Mouse (Mus musculus) megakaryocyte, embryonic 14.5 days (primary cell): Measurements from ENCODE around the gene Tcf25. TPM values are rescaled to one million over a fixed set of nuclear protein-coding genes. Genes with fewer than 3 reads are reported as not detected.
"Not testable (repeated sequence)": the region's sequence is repeated elsewhere in the genome, so short reads cannot be mapped to it uniquely, and the experiment has no call there.

ENCODE experiments used
- H3K27me3 ChIP-seq: replicated peaks from 2 replicates; pipeline ENCODE3; 2012; ENCODE audit warnings: inconsistent platforms
- H3K36me3 ChIP-seq: replicated peaks from 2 replicates; pipeline ENCODE3; 2012; ENCODE audit warnings: low read length, inconsistent platforms, mixed read lengths
- H3K4me1 ChIP-seq: 2 replicates; pipeline ENCODE4 v1.6.1; 2012; ENCODE audit warnings: inconsistent platforms
- H3K4me3 ChIP-seq: replicated peaks from 2 replicates; pipeline ENCODE3; 2012; ENCODE audit warnings: moderate library complexity, mild to moderate bottlenecking, inconsistent platforms
- H3K9me3 ChIP-seq: 2 replicates; pipeline ENCODE4 v1.6.1; 2012; ENCODE audit warnings: inconsistent platforms
- FLI1 ChIP-seq: IDR thresholded peaks from 2 replicates; pipeline ENCODE4 v1.6.1; 2012; ENCODE audit warnings: low read length, inconsistent platforms, mixed read lengths
- GATA1 ChIP-seq: IDR thresholded peaks from 3 replicates; pipeline ENCODE4 v1.6.1; 2012; ENCODE audit warnings: mixed read lengths, low read length, inconsistent platforms, borderline replicate concordance
- polyA plus RNA-seq: library from polyadenylated mRNA; stranded (reverse); fragments of >175 nt; gene quantifications from 2 replicates; pipeline ENCODE4 v1.2.3, GENCODE M21; 2012; ENCODE audit warnings: low replicate concordance; ENCODE audit not compliant: insufficient read depth

Gene Tcf25
- polyA plus RNA-seq, 1 experiment, result 108 TPM

DNA sequence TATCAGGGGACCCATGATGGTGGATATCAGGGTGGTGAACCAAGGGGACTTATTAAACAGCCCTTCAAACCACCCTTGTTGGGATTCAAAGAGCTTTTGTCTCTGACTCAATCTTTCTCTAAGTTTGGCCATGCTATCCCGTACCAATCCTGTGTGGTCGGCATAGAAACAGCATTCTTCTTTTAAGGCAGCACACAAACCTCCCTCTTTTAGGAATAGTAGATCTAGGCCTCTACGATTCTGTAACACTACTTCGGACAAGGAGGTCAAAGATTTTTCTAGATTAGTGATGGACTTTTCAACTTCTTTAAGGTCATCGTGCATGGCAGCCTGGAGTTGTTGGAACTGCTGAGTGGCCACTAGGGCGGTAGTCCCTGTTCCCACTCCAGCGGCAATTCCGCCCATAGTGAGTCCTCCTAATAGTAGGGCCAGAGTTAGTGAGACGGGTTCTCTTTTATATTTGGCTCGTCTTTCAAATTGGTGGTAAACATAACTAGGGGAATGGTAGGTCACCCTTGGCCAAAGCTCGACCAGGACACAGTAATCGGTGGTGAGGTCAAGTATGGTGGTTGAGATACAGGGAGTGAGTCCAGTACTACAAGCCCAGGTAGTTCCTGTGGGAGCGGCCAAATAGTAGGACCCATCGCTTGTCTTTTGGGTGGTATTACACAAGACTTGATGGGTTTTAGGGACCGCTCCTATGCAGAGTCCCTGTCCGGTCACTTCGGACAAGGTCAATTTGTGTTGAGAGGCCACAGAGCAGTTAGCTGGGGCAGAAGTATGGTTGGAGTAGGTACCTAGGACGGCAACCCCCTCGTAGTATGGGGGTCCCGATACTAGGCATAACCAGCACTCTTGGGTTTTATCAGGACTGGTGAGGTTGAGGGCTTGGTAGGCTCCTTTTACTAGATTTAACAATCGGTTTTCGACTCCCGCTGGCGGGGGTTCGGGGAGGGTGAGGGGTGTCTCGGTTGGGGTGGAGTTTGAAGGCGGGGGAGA lies 53.3 kb downstream of the Tcf25 start:
- peaks cover 53% of the 10 kb centered on the region for H3K9me3 ChIP-seq

DNA sequence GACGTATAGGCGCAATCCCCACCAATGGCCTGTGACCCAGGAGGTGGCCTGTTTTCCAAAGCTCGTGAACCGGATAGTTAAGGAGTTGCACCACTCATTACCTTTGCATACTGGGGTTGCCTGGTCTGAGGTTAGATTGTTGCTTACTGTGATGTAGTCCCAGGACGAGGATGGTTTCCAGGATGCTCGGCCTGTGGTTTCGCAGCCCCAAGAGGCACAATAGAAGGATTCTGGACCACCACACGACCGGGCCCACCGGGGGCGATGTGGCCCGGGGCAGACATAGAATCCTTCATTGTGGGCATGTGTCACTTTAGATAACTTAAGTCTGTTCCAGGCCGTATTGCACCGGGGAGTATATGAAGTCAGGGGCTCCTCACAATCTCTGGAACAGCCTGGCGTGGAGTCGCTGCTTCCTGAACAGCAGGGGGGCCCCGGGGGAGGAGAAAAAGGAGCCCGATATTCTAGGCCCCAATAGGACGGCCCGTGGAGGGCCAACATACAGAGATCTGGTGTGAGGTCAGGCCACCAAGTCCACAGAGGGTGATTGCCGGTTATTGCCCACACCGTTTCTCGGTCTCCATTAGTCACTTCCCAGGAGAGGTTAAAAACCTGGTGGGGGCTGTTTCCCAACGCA lies 54.2 kb downstream of the Tcf25 start:
- peaks cover 5% of the 10 kb centered on the region for H3K4me1 ChIP-seq
- peaks cover 22% of the 10 kb centered on the region for H3K36me3 ChIP-seq
- TF ChIP-seq FLI1, result no peak
- no peak for TF ChIP-seq GATA1
- peaks cover 11% of the 10 kb centered on the region for H3K27me3 ChIP-seq
- peaks cover 63% of the 10 kb centered on the region for H3K9me3 ChIP-seq
- H3K4me3 ChIP-seq, result peak overlapping the region; percentile 9

More for the DNA sequence above, 53.3 kb downstream of the Tcf25 start:
- Histone ChIP-seq H3K27me3 (peaks cover 16% of the 10 kb centered on the region), H3K4me3 (no peak overlapping the region), H3K36me3 (peaks cover 22% of the 10 kb centered on the region), H3K4me1 (peaks cover 15% of the 10 kb centered on the region)
- no peak for TF ChIP-seq FLI1
- TF ChIP-seq GATA1, result no peak

DNA sequence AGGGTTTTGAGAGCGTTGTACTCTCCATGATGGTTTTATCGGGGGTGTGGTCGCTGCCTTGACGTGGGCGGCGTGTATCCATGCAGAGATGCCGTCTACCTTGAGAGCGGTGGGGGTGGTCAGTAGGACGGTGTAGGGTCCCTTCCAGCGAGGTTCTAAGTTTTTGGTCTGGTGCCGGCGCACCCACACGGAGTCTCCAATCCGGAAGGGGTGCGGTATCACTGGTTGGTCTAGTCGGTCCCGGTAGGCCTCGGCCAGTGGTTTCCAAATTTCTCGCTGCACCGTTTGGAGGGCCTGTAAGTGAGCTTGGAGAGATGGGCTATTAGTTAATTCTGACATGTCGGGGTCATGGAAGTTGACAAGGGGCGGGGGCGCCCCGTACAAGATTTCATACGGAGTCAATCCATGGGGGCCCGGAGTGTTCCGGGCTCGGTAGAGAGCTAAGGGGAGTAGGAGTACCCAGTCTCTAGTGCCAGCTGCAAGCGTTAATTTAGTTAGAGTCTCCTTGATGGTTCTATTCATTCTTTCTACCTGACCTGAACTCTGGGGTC lies 54.9 kb downstream of the Tcf25 start:
- peaks cover 22% of the 10 kb centered on the region for H3K36me3 ChIP-seq
- TF ChIP-seq FLI1 (no peak), GATA1 (no peak)
- H3K9me3 ChIP-seq, result peaks cover 69% of the 10 kb centered on the region
- peaks cover 2% of the 10 kb centered on the region; the same call in 1 of the 2 replicates for H3K4me1 ChIP-seq
- peaks cover 6% of the 10 kb centered on the region for H3K27me3 ChIP-seq
- peak overlapping the region; percentile 33 for H3K4me3 ChIP-seq

DNA sequence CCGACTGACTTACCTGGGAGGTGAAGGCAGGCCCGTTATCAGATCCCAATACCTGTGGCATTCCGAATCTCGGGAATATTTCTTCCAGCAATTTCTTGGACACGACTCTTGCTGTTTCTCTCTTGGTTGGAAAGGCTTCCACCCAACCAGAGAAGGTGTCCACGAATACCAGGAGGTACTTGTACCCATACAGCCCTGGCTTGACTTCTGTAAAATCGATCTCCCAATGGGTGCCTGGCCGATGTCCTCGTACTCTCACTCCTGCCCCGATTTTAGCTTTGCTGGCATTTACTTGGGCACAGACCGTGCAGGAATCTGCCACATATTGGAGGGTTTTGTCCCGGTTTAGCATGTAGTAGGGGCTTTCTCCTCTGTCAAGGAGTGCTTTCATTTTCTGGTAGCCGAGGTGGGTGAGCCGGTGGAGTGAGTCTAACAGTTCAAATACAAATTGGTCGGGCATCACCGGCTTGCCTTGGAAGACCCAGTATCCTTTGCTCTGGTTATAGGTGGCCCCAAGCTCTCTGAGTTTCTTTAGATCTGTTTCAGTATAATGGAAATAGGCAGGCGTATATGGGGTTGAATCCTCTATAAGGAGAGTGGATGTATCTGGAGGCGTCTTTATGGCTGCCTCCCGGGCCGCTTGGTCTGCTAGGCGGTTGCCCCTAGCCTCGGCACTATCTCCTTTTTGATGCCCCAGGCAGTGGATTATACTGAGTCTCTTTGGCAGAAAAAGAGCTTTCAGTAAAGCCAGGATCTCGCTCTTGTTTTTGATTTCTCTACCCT lies 55.6 kb downstream of the Tcf25 start:
- no peaks in the 10 kb centered on the region for H3K4me1 ChIP-seq
- peaks cover 4% of the 10 kb centered on the region for H3K27me3 ChIP-seq
- H3K36me3 ChIP-seq, result peaks cover 22% of the 10 kb centered on the region
- no peak overlapping the region for H3K4me3 ChIP-seq
- TF ChIP-seq FLI1, result no peak
- no peak for TF ChIP-seq GATA1
- peaks cover 71% of the 10 kb centered on the region for H3K9me3 ChIP-seq

DNA sequence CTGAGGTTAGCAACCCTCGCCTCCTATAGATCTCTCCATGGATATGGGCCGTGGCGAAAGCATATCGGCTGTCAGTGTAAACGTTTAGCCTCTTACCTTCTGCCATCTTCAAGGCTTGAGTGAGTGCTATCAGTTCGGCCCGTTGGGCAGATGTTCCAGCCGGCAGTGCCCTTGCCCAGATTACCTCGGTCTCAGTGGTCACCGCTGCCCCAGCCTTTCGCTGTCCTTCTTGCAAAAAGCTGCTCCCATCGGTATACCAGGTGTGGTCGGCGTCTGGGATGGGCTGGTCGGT lies 56.1 kb downstream of the Tcf25 start:
- not testable (repeated sequence) for H3K27me3 ChIP-seq, H3K4me3 ChIP-seq, H3K4me1 ChIP-seq
- H3K36me3 ChIP-seq, result peaks cover 22% of the 10 kb centered on the region
- peaks cover 71% of the 10 kb centered on the region for H3K9me3 ChIP-seq

- H3K27me3 ChIP-seq, H3K4me3 ChIP-seq, H3K4me1 ChIP-seq: not testable (repeated sequence)
- Histone ChIP-seq H3K36me3 (peaks cover 22% of the 10 kb centered on the region), H3K9me3 (peaks cover 71% of the 10 kb centered on the region)
Observed at GRCm38 (mm10) chr8:123430936-123431335, 57.4 kb downstream of the Tcf25 start.

- Histone ChIP-seq H3K9me3 (peaks cover 65% of the 10 kb centered on the region), H3K4me1 (no peaks in the 10 kb centered on the region), H3K36me3 (peaks cover 16% of the 10 kb centered on the region), H3K27me3 (peaks cover 9% of the 10 kb centered on the region), H3K4me3 (no peak overlapping the region)
- no peak for TF ChIP-seq GATA1
- TF ChIP-seq FLI1, result no peak
Observed at GRCm38 (mm10) chr8:123431616-123432365, 58.2 kb downstream of the Tcf25 start.

- no peak overlapping the region for H3K4me3 ChIP-seq
- TF ChIP-seq GATA1 (no peak), FLI1 (no peak)
- peaks cover 62% of the 10 kb centered on the region for H3K9me3 ChIP-seq
- no peaks in the 10 kb centered on the region for H3K4me1 ChIP-seq
- peaks cover 10% of the 10 kb centered on the region for H3K36me3 ChIP-seq
- peaks cover 9% of the 10 kb centered on the region for H3K27me3 ChIP-seq
Observed at GRCm38 (mm10) chr8:123432381-123432780, 58.8 kb downstream of the Tcf25 start.

- not testable (repeated sequence) for H3K36me3 ChIP-seq, H3K4me3 ChIP-seq, H3K4me1 ChIP-seq
- Histone ChIP-seq H3K9me3 (peaks cover 59% of the 10 kb centered on the region), H3K27me3 (peaks cover 11% of the 10 kb centered on the region)
Observed at GRCm38 (mm10) chr8:123433241-123433974, 59.9 kb downstream of the Tcf25 start.
